ENCODE assay signal across 22 mouse cellular contexts in the genomic region with DNA sequence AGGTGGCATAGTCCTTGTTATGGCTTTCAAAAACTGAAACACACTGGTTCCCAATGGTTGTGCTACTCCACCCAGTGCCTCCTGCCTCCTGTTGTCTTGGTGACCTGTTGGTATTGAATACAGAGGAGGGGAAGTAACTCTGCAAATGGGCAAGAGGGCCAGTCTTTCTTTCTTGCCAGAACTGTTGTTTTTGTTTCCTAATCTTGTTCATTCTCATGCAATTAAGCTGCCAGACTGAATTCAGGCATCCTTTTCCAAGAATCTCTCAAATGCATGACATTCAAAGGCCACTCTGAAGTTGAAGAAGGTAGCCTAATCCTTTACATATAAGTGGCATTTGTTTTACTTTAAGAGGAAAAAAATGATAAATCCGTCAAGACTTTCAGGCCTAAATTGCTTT. TPM values are rescaled to one million over a fixed set of nuclear protein-coding genes. Genes with fewer than 3 reads are reported as not detected.
DNase-seq lines count a peak whose midpoint lies in the region; ATAC-seq and TF ChIP-seq lines count a peak whose summit lies in the region.
"Had no signal": no experiment of that assay in that cellular context is flagged by ENCODE, and none has a peak within 500 bp of the region (broad histone marks: within the 10 kb centered on the region; RNA-seq: fewer than 3 reads in every experiment).

No protein-coding gene starts in this region.

- H3K4me2 ChIP-seq in hindbrain, postnatal 0 days (ENCODE audit: low read depth, low read length), result no peak overlapping the region
- H3K4me2 ChIP-seq: forebrain, embryonic 13.5 days; limb, embryonic 12.5 days had no signal

- no peak for TF ChIP-seq CTCF in hindbrain, postnatal 0 days (IDR thresholded peaks at IDR 0.05; ENCODE audit: low read depth)

- H3K36me3 ChIP-seq in hindbrain, postnatal 0 days (ENCODE audit: insufficient read depth, low read length), result no peaks in the 10 kb centered on the region
- H3K36me3 ChIP-seq in hindbrain, embryonic 10.5 days, result no peaks in the 10 kb centered on the region
- H3K36me3 ChIP-seq: limb, embryonic 12.5 days had no signal

- WGBS in hindbrain, postnatal 0 days, result 9% methylated on average over 1 of the region's 1 CpGs
- 12% methylated on average over 1 of the region's 1 CpGs for WGBS in hindbrain, embryonic 10.5 days

- no peak overlapping the region for H3K9ac ChIP-seq in hindbrain, postnatal 0 days (replicated peaks; ENCODE audit: low read length)
- H3K9ac ChIP-seq: forebrain, embryonic 13.5 days; limb, embryonic 12.5 days; liver, embryonic 14.5 days had no signal

- no peak overlapping the region for H3K4me3 ChIP-seq in hindbrain, postnatal 0 days (ENCODE audit: low read length)
- no peak overlapping the region for H3K4me3 ChIP-seq in hindbrain, embryonic 10.5 days
- H3K4me3 ChIP-seq: forebrain, embryonic 13.5 days; gastrocnemius, adult 2 months; left cerebral cortex, adult 2 months; limb, embryonic 12.5 days; myocyte had no signal

- no peaks in the 10 kb centered on the region for H3K4me1 ChIP-seq in hindbrain, postnatal 0 days (ENCODE audit: insufficient read depth, low read length)
- H3K4me1 ChIP-seq in hindbrain, embryonic 10.5 days (replicated peaks), result peaks cover 12% of the 10 kb centered on the region; the same call in 1 of the 2 replicates
- H3K4me1 ChIP-seq: limb, embryonic 12.5 days had no signal

- ATAC-seq in hindbrain, postnatal 0 days, result no peak
- peak; percentile 65 for ATAC-seq in common myeloid progenitor, adult 5-6 weeks (replicated peaks; ENCODE audit: low read depth, poor library complexity, severe bottlenecking)
- ATAC-seq: forebrain, embryonic 13.5 days; lung, postnatal 0 days had no signal

- peak; percentile 30 for DNase-seq in hindbrain, postnatal 0 days (ENCODE audit: low spot score)
- DNase-seq in hindbrain, embryonic 10.5 days (ENCODE audit: low spot score), result no peak
- peak; percentile 68 for DNase-seq in Muller cell, postnatal 12 days (ENCODE audit: inconsistent ontology term)
- DNase-seq in retina, embryonic 14.5 days (ENCODE audit: low spot score), result peak; percentile 27
- no peak for DNase-seq in kidney, adult 9 months
- no peak for DNase-seq in heart, adult 18-20 months
- DNase-seq: adrenal gland, postnatal 14 days; cerebellum, adult 2 months; gastrocnemius, adult 2 months; heart, postnatal 14 days; kidney, adult 18-20 months; kidney, postnatal 25 days; right cerebral cortex, adult 18-20 months had no signal

- H3K27ac ChIP-seq in hindbrain, postnatal 0 days, result no peak overlapping the region
- H3K27ac ChIP-seq in hindbrain, embryonic 10.5 days, result no peak overlapping the region
- H3K27ac ChIP-seq: forebrain, embryonic 13.5 days; gastrocnemius, adult 2 months; left cerebral cortex, adult 2 months; limb, embryonic 12.5 days; liver, embryonic 14.5 days had no signal

- no peaks in the 10 kb centered on the region for H3K9me3 ChIP-seq in hindbrain, postnatal 0 days (ENCODE audit: low read length)
- H3K9me3 ChIP-seq in hindbrain, embryonic 10.5 days, result no peaks in the 10 kb centered on the region
- H3K9me3 ChIP-seq: forebrain, embryonic 13.5 days; limb, embryonic 12.5 days had no signal

- no peaks in the 10 kb centered on the region for H3K27me3 ChIP-seq in hindbrain, postnatal 0 days (ENCODE audit: insufficient read depth, low read length)
- H3K27me3 ChIP-seq in hindbrain, embryonic 10.5 days (ENCODE audit: insufficient read depth, poor library complexity, severe bottlenecking), result 0 out of 2 replicates have a peak, but pooled peaks cover 3% of the 10 kb centered on the region
- H3K27me3 ChIP-seq: limb, embryonic 12.5 days had no signal

RNA-seq across cellular contexts. Expression of a gene that starts 19.6 kb away (rescaled TPM):
- 2.5 and 3.2 TPM in 2 replicates for total RNA-seq in hindbrain, postnatal 0 days (2014; rRNA removed)
- polyA plus RNA-seq in hindbrain, postnatal 0 days (2015; fragmentation: Nextera tagmentation; extraction: Ambion mirVana), result 4.0 and 4.3 TPM in 2 replicates
- polyA plus RNA-seq in hindbrain, embryonic 10.5 days (2016; fragmentation: Nextera tagmentation; extraction: Ambion mirVana), result 1.2 and 1.3 TPM in 2 replicates
- total RNA-seq in common myeloid progenitor, adult 5-6 weeks (2017), result 0.34 and 1.4 TPM in 2 replicates
- total RNA-seq in heart, adult 18-20 months (2021), result 1 to 10 TPM; 2.1 to 2.2 TPM
- total RNA-seq: megakaryocyte-erythroid progenitor cell, adult 5-6 weeks; MEL had no signal

Comparison
In these comparisons a context has a peak if more than half of its experiments do, and no peak if none do; other contexts are left out.
1. DNase-seq: peak in hindbrain, postnatal 0 days (single experiment), Muller cell, postnatal 12 days (single experiment) and retina, embryonic 14.5 days (single experiment); none in hindbrain, embryonic 10.5 days (single experiment), kidney, adult 9 months (single experiment) and heart, adult 18-20 months (0 of 2).